Mouse (Mus musculus) lung, postnatal 4 days (tissue): ENCODE results near the gene Erc1.
"Not testable (repeated sequence)": the region's sequence is repeated elsewhere in the genome, so short reads cannot be mapped to it uniquely, and the experiment has no call there.

Experiments
- DNase-seq, 2 experiments: peaks; one replicate each; pipeline ENCODE4 v3.0.0; 2021

Gene Erc1

DNA sequence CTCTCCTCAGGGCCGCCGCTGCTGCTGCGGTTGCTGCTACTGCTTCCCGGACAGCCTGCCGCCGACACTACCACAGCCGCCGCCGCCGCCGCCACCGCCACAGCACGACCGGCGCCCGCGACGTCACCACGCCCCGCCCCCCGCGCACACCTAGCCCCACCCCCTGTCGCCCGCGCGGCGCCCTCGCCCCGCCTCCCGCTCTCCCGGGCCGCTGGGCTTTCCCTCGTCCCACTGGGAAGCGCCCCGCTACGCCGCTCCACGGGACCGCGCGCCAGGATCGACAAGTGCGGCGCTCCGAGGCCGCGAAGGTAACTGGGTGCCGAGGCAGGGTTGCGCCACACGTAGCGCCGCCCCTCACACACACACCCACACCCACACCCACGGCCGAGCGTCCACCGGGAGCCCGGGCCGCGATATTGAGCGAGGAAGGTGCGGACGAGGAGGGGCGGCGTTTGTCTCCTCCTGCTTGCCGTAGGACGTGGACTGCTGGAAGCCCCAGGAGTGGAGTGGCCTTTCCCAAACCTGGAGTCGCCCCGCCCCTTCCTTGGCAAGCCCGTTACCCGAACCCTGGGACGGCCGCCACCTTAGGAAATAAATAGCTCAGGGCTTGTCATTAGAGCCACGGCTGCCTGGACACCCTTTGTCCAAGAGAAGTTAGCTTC, at the start of gene Erc1:
Erc1 (minus strand) TSS at position 134 of the 662 bp plus-strand sequence.
- DNase-seq = peak; percentile 94 to 96

GRCm38 (mm10) chr6:119892711-119893110, 44.7 kb upstream of the Erc1 start:
- no peak for DNase-seq

DNA sequence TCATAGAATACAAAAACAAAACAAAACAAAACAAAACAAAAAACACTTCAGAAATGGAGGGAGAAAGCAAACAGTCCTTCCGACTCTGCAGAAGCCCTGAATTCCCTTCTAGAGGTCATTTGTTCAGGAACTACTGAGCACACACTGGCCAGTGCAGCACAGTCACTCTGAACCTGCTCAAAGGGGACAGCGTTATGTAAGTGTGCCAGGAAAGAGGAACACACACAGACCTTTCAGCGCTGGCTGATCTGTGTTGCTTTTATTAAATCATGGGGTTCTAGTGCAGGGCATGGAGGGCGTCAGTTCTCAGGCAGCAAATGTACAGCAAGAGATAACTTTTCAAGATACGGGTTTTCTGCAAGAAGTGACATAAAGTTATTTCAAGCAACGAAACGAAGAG, 35.2 kb upstream of the Erc1 start:
- no peak for DNase-seq

DNA sequence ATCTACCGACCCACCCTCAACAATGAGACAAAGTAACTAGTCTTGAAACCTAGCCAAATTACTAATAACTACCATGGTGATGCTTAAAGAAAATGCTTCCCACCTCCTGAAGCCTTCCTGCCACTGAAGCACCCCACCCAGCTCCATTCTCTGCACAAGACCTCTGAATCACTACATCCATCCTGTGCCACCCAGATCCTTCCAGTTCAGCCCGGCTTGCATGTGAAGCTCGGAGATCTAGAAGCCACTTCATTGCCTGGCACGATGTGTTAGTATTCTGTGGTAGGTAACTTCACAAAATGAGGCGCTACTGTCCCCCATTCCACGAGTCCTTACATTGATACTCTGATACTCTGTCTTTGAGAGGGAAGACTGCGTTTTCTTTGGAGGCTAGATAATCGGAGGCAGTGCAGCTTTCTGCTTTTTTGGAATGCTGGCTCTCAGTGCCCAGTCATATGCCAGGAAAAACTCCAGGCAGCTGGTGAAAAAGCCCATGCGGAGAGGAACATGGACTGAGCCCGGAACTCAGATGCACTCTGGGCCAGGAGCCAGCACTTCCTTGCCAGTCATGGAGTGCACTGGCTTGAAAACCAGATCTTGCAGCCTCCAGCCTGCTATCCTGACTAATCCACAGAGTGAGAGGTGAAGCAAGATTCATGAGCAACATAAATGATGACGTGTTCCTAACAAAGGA, 16.5 kb upstream of the Erc1 start:
- peak; percentile 35 to 63 for DNase-seq

GRCm38 (mm10) chr6:119861519-119861918, 13.6 kb upstream of the Erc1 start:
- DNase-seq = no peak

- DNase-seq = no peak
Measured at GRCm38 (mm10) chr6:119860236-119860635, 12.3 kb upstream of the Erc1 start.

DNA sequence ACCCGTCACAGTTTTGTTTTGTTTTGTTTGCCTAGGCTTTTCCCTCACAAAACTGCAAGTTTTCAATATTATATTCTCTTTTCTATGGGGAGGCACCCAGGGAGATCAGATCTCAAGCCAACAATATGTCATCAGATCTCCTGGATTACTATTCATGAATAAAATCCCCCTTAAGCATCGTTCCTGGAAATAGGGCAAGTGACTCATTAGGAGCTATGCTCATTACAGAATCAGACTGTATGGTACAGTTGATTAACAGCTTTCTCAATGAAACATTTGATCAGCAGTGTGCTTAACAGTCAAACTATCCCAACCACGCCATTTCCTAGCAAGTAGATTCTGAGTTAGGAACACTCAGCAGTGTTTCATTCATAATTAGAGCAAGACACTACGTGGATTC, 7.5 kb upstream of the Erc1 start:
- no peak for DNase-seq

- no peak for DNase-seq
Measured at GRCm38 (mm10) chr6:119854156-119854555, 6.2 kb upstream of the Erc1 start.

GRCm38 (mm10) chr6:119849858-119850257, 1.9 kb upstream of the Erc1 start:
- DNase-seq = no peak

GRCm38 (mm10) chr6:119849348-119849709, 1.4 kb upstream of the Erc1 start:
- DNase-seq = no peak

DNA sequence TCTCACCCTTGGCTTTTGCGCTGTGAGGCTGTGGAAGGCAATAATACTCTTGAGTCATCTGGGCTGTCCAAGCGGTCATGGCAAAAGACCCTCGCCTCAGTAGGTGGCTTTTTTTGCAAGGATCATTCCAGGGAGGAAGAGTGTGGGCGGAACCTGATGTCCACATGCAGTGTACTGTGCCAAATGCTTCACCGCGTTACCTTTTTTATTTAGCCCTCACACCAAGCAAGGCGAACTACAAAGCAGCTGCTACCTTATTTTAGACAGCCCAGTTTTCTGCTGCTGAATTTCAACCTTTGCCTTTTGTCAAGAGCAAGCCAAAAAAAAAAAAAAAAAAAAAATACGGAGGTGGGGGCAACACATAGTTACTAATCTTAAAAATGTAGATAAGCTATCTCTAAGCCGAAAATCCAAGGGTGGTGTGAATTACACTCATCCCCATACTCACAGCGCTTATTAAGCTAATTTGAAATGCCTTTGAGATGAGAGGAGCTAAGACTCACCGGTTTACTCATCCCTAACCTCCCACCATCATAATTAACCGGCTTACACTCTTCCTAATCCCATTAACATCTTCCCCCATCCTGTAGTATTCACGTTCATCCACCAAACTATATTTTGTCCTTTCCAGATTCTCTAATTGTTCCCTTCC, 855 bp upstream of the Erc1 start:
- no peak for DNase-seq

- no peak for DNase-seq
Measured at GRCm38 (mm10) chr6:119847518-119848033, 391 bp downstream of the Erc1 start.

GRCm38 (mm10) chr6:119846751-119847517, 1.0 kb downstream of the Erc1 start:
- DNase-seq = no peak

DNA sequence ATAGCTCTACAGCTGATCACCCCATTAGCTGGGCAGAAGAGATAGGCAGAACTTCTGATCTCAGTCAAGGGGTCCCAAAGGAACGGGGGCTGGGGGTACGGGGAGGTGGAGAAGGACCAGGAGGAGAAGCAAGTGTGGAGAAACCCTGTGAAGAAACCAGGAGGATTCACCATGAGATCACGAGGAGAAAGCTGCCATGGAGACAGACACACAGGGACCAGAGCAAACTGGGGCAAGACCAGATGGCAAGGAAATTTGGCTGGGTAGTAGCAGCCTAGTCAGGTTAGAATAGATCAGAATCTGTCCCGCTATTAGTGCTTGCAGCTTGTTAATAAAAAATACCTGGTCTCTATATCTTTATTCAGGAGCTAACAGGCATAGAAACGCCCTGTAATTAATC, 18.0 kb downstream of the Erc1 start:
- DNase-seq = no peak

DNA sequence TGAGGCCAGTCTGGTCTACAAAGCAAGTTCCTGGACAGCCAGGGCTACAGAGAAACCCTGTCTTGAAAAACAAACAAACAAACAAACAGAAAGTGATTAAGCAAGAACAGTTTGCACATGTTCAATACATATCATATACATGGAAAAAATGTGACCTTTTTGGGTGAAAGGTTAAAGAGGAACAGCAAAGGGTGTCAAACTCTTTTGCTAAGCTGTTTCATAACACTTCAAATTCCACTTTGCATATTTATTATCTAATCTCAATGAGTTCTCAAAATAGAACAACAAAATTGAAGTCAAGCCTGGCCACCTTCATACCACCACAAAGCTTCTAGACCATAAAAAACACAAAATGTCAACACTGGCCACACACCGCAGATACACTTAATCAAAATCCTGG, 19.8 kb downstream of the Erc1 start:
- DNase-seq = no peak

- DNase-seq = no peak
Measured at GRCm38 (mm10) chr6:119826701-119827100, 21.3 kb downstream of the Erc1 start.

DNA sequence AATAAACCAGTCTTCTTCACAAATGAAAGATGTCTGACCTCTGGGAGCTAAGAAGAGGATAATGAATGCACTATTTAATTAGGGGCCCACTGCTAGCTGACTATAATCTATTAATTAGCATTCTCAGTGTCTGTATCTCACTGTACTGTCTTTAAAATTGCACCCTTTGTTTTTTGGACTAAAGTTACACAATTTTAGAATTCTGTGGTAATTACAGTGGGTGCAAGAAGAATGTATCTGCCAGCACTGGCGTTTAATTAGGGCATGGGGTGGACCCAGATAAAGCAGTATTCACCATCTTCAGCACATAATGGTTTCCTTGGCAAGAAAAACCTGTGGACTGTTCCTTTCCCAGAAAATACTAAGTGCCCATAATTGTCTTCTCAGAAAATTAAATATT, 25.8 kb downstream of the Erc1 start:
- DNase-seq = no peak

GRCm38 (mm10) chr6:119821158-119821557, 26.8 kb downstream of the Erc1 start:
- DNase-seq = no peak

DNA sequence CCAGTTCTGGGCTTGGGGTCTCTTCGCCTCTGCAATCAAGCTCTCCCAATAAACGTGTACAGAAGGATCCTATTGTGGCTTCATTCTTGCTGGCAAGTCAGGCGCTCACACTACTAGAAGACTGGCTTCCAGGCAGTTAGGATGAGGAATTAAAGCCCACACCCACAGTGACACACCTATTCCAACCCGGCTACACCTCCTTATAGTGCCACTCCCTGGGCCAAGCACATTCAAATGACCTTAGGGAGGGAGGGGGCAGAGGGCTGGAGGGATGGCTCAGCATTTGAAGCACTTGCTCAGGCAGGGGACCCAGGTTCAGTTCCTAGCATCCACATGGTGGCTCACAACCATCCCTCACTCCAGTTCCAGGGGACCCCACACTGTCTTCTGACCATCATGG, 29.4 kb downstream of the Erc1 start:
- no peak for DNase-seq

GRCm38 (mm10) chr6:119815426-119815825, 32.5 kb downstream of the Erc1 start:
- no peak for DNase-seq

DNA sequence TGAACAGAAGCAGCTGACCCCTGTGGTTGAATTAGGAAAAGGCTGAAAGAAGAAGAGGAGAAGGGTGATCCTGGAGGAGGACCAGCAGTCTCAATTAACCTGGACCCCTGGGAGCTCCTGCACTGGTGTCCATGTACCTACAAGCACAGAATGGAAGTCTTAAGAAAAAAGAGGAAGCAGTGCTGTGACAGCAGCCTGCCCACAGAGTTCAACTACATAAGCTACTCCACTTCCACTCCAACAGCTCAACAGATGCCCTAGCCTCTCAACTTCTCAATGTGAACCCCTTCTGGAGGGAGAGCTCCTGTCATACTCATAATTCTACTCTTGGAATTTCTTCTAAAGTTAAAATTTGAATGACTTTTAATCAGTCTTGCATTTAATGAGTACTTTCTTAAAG, 34.9 kb downstream of the Erc1 start:
- not testable (repeated sequence) for DNase-seq

DNA sequence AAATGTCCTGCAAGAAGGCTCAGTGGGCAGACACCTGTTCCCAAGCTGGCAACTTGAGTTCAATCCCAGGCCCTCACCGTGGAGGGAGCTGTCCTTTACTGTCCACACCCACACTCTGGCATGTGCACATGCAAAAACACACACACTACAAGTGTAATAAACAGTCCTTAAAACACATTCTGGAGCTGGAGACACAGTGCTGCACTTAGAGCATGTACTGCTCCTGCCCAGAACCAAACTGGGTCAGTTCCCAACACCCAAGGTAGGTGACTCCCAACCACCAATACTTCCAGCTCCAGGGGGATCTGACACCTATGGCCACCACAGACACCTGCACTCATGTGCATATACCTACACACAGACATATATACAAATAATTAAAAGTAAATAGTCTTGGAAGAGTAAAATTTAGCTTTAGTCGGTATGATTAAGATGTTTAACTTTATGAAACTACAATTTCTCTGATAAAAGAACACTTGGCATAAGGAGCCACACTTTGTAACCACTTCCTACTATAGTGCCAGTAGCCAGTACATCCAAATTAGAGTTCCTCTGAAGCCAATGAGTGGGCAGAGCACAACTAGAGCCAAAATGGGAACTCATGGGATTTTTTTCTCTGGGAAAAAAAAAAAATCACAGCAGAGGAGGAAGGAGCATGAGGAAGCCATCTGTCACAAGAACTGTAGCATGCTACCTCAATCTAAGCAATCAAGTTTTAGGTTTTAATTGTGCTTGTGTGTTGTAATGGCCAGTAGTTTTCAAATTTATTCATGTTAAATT, 39.1 kb downstream of the Erc1 start:
- no peak for DNase-seq
